Comparison of ENCODE assay signal across 8 mouse cellular contexts in the genomic region with DNA sequence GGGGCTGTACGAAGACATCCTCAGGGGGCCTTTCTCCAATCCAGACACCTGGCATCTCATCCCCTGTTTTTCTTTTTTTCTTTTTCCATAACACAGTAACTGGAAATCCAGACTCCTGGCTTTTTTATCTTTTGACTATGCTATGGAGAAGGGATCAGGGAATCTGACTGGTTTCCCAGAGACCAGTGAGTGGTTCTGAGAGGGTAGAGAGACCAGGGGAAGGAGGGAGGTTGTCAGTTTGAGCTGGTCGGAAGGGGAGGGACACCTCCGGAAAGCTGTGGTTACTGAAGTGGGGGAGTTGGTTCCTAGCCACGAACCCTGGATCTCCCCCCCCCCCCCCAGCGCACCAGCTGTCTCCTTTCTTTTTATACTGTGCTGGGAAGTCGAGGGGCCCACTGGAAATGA. TPM values are rescaled to one million over a fixed set of nuclear protein-coding genes. Genes with fewer than 3 reads are reported as not detected.
DNase-seq lines count a peak whose midpoint lies in the region; ATAC-seq lines count a peak whose summit lies in the region.

No protein-coding gene starts in this region.

- H3K27ac ChIP-seq in kidney, embryonic 14.5 days (ENCODE audit: low read depth, low read length): peak overlapping the region; percentile 97
- peak overlapping the region; percentile 95 for H3K27ac ChIP-seq in midbrain, embryonic 11.5 days (ENCODE audit: low read depth, low read length)

- H3K27me3 ChIP-seq in kidney, embryonic 14.5 days (ENCODE audit: control insufficient read depth, insufficient read depth, low read length): no peaks in the 10 kb centered on the region
- H3K27me3 ChIP-seq in midbrain, embryonic 11.5 days (ENCODE audit: control insufficient read depth, insufficient read depth, low read length): no peaks in the 10 kb centered on the region

- H3K4me1 ChIP-seq in kidney, embryonic 14.5 days (ENCODE audit: control insufficient read depth, insufficient read depth, low read length): peaks cover 57% of the 10 kb centered on the region
- H3K4me1 ChIP-seq in midbrain, embryonic 11.5 days (ENCODE audit: control insufficient read depth, insufficient read depth, low read length): peaks cover 28% of the 10 kb centered on the region

- 0% methylated on average over 4 of the region's 6 CpGs for WGBS in kidney, embryonic 14.5 days
- 0% methylated on average over 5 of the region's 6 CpGs for WGBS in midbrain, embryonic 11.5 days

- ATAC-seq in kidney, embryonic 14.5 days (ENCODE audit: low FRiP score, low TSS enrichment): peak; percentile 26
- peak; percentile 36; the same call in 1 of the 2 replicates for ATAC-seq in midbrain, embryonic 11.5 days (ENCODE audit: low FRiP score)
- ATAC-seq in activated CD4-positive, CD25-positive, alpha-beta regulatory T cell, adult 4 months: no peak

- DNase-seq in kidney, adult 18-20 months: no peak
- peak; percentile 40 for DNase-seq in brain, embryonic 18.5 days (ENCODE audit: low read depth, low spot score)
- peak; percentile 50 to 70 for DNase-seq in heart, adult 9 months (ENCODE audit: low spot score in 2 of 2)
- peak; percentile 35 to 70 for DNase-seq in kidney, postnatal 25 days
- peak; percentile 92 for DNase-seq in midbrain, embryonic 11.5 days (ENCODE audit: low spot score, missing footprints)
- peak; percentile 50 for DNase-seq in yolk sac, embryonic 10.5 days (ENCODE audit: low spot score)

- H3K9ac ChIP-seq in kidney, embryonic 14.5 days (ENCODE audit: low read depth, low read length): peak overlapping the region; percentile 86
- H3K9ac ChIP-seq in midbrain, embryonic 11.5 days (ENCODE audit: low read length): peak overlapping the region; percentile 97

- peak overlapping the region; percentile 95 for H3K4me2 ChIP-seq in kidney, embryonic 14.5 days (replicated peaks; ENCODE audit: low read depth, low read length)
- peak overlapping the region; percentile 89 for H3K4me2 ChIP-seq in midbrain, embryonic 11.5 days

- H3K9me3 ChIP-seq in kidney, embryonic 14.5 days (ENCODE audit: control insufficient read depth, low read length): no peaks in the 10 kb centered on the region
- H3K9me3 ChIP-seq in midbrain, embryonic 11.5 days (ENCODE audit: control insufficient read depth, low read length): no peaks in the 10 kb centered on the region

- H3K36me3 ChIP-seq in kidney, embryonic 14.5 days (ENCODE audit: control insufficient read depth, insufficient read depth, low read length): peaks cover 9% of the 10 kb centered on the region; the same call in 1 of the 2 replicates
- no peaks in the 10 kb centered on the region for H3K36me3 ChIP-seq in midbrain, embryonic 11.5 days (ENCODE audit: control insufficient read depth, insufficient read depth, low read length)

- H3K4me3 ChIP-seq in kidney, embryonic 14.5 days (ENCODE audit: low read length): peak overlapping the region; percentile 67
- H3K4me3 ChIP-seq in midbrain, embryonic 11.5 days (ENCODE audit: low read depth, low read length): peak overlapping the region; percentile 84

RNA-seq across cellular contexts. Expression of a gene that starts 17.2 kb away (rescaled TPM):
- polyA plus RNA-seq in kidney, embryonic 14.5 days (2014; fragmentation: Nextera tagmentation; extraction: Ambion mirVana): 110 and 127 TPM in 2 replicates
- 99.0 and 117 TPM in 2 replicates for polyA plus RNA-seq in midbrain, embryonic 11.5 days (2014; fragmentation: Nextera tagmentation; extraction: Ambion mirVana)
- 10 to 100 TPM; 45.7 to 54.0 TPM for polyA plus RNA-seq in activated CD4-positive, CD25-positive, alpha-beta regulatory T cell, adult 4 months (2017; shearing (Covaris generic))

RNA-seq across cellular contexts. Expression of a gene that starts 30.0 kb away (rescaled TPM):
- not detected in 2 replicates for polyA plus RNA-seq in kidney, embryonic 14.5 days (2014; fragmentation: Nextera tagmentation; extraction: Ambion mirVana)
- 0.14 TPM in 1 of 2 replicates, not detected in the other for polyA plus RNA-seq in midbrain, embryonic 11.5 days (2014; fragmentation: Nextera tagmentation; extraction: Ambion mirVana)
- not detected for polyA plus RNA-seq in activated CD4-positive, CD25-positive, alpha-beta regulatory T cell, adult 4 months (2017; shearing (Covaris generic))

RNA-seq across cellular contexts. Expression of a gene that starts 47.3 kb away (rescaled TPM):
- polyA plus RNA-seq in kidney, embryonic 14.5 days (2014; fragmentation: Nextera tagmentation; extraction: Ambion mirVana): 260 and 303 TPM in 2 replicates
- 154 and 157 TPM in 2 replicates for polyA plus RNA-seq in midbrain, embryonic 11.5 days (2014; fragmentation: Nextera tagmentation; extraction: Ambion mirVana)
- 100 to 1,000 TPM; 163 to 193 TPM for polyA plus RNA-seq in activated CD4-positive, CD25-positive, alpha-beta regulatory T cell, adult 4 months (2017; shearing (Covaris generic))
